Mouse (Mus musculus) MEL (cell line): ENCODE data around the gene Arl13b. TPM values are rescaled to one million over a fixed set of nuclear protein-coding genes. Genes with fewer than 3 reads are reported as not detected.

Experiments used
- DNase-seq: peaks from one replicate; pipeline ENCODE4 v3.0.0; 2011; ENCODE audit warnings: low read depth, low spot score
- H3K27ac ChIP-seq: 2 replicates; pipeline ENCODE4 v1.5.1; 2012; ENCODE audit warnings: low read depth, mild to moderate bottlenecking, control low read depth, low read length, moderate library complexity; ENCODE audit not compliant: control insufficient read depth
- H3K27me3 ChIP-seq, 2 experiments: fragments of 150-350 bp in 1 of 2; sonication (generic) in 1 of 2; 2 replicates each; pipeline ENCODE4 v1.6.1; 2012; ENCODE audit warnings: low read length in 2 of 2, mild to moderate bottlenecking in 2 of 2, improper control_type of control experiment in 1 of 2, moderate library complexity in 1 of 2; ENCODE audit not compliant: insufficient read depth in 2 of 2, control insufficient read depth in 1 of 2
- H3K36me3 ChIP-seq, 2 experiments: 2 replicates each; pipeline ENCODE4 v1.6.1; 2012 to 2014; ENCODE audit warnings: low read length in 2 of 2, improper control_type of control experiment in 1 of 2, inconsistent platforms in 1 of 2, mild to moderate bottlenecking in 1 of 2; ENCODE audit not compliant: insufficient read depth in 2 of 2, control insufficient read depth in 1 of 2
- H3K4me1 ChIP-seq, 2 experiments: fragments of 150-350 bp in 1 of 2; sonication (generic) in 1 of 2; 2 replicates each; pipeline ENCODE4 v1.6.1; 2012; ENCODE audit warnings: low read length in 2 of 2, improper control_type of control experiment in 1 of 2, mild to moderate bottlenecking in 1 of 2; ENCODE audit not compliant: insufficient read depth in 2 of 2, control insufficient read depth in 1 of 2
- H3K4me3 ChIP-seq, 2 experiments: fragments of 150-350 bp in 1 of 2; sonication (generic) in 1 of 2; 2 replicates each; pipeline ENCODE4 v1.5.1; 2012; ENCODE audit warnings: low read depth in 2 of 2, low read length in 2 of 2, mild to moderate bottlenecking in 2 of 2, moderate library complexity in 2 of 2, control low read depth in 1 of 2, improper control_type of control experiment in 1 of 2; ENCODE audit not compliant: control insufficient read depth in 1 of 2, insufficient read depth in 1 of 2
- H3K79me2 ChIP-seq: 2 replicates; pipeline ENCODE4 v1.6.1; 2012; ENCODE audit warnings: mild to moderate bottlenecking, low read length, moderate library complexity; ENCODE audit not compliant: control insufficient read depth, poor library complexity, insufficient read depth
- H3K9ac ChIP-seq: 2 replicates; pipeline ENCODE4 v1.6.1; 2012; ENCODE audit warnings: low read depth, mild to moderate bottlenecking, control low read depth, low read length, moderate library complexity; ENCODE audit not compliant: control insufficient read depth, poor library complexity, severe bottlenecking
- H3K9me3 ChIP-seq: fragments of 150-350 bp; sonication (generic); replicated peaks from 2 replicates; pipeline ENCODE4 v1.6.1; 2012; ENCODE audit warnings: mild to moderate bottlenecking, low read length, improper control_type of control experiment, moderate library complexity; ENCODE audit not compliant: insufficient read depth
- CTCF ChIP-seq, 3 experiments: IDR thresholded peaks in 2 of 3; conservative IDR thresholded peaks in 1 of 3; 2 replicates each; pipeline ENCODE4 v1.5.1; 2011 to 2012; ENCODE audit warnings: low read length in 3 of 3, low read depth in 2 of 3, mild to moderate bottlenecking in 2 of 3, improper control_type of control experiment in 1 of 3, inconsistent platforms in 1 of 3, mixed read lengths in 1 of 3, moderate library complexity in 1 of 3; ENCODE audit not compliant: control insufficient read depth in 1 of 3, insufficient read depth in 1 of 3, poor library complexity in 1 of 3, severe bottlenecking in 1 of 3
- HCFC1 ChIP-seq: IDR thresholded peaks from 2 replicates; pipeline ENCODE4 v1.6.1; 2012; ENCODE audit warnings: low read depth, mild to moderate bottlenecking, inconsistent platforms, low read length, improper control_type of control experiment, moderate library complexity
- JUND ChIP-seq: IDR thresholded peaks from 2 replicates; pipeline ENCODE4 v1.6.1; 2011; ENCODE audit warnings: low read depth, mild to moderate bottlenecking, improper control_type of control experiment, low read length
- MAFK ChIP-seq: IDR thresholded peaks from 2 replicates; pipeline ENCODE4 v1.6.1; 2011; ENCODE audit warnings: low read depth, mild to moderate bottlenecking, low read length, improper control_type of control experiment, borderline replicate concordance
- MAX ChIP-seq: IDR thresholded peaks from 2 replicates; pipeline ENCODE4 v1.6.1; 2011; ENCODE audit warnings: low read length, improper control_type of control experiment
- MAZ ChIP-seq: IDR thresholded peaks from 2 replicates; pipeline ENCODE4 v1.6.1; 2012; ENCODE audit warnings: low read depth, mild to moderate bottlenecking, inconsistent platforms, low read length, improper control_type of control experiment
- MXI1 ChIP-seq: IDR thresholded peaks from 2 replicates; pipeline ENCODE4 v1.6.1; 2011; ENCODE audit warnings: mild to moderate bottlenecking, low read depth, low read length, improper control_type of control experiment
- MYB ChIP-seq: IDR thresholded peaks from 2 replicates; pipeline ENCODE4 v1.6.1; 2011; ENCODE audit warnings: mild to moderate bottlenecking, low read depth, low read length, improper control_type of control experiment
- MYC ChIP-seq: IDR thresholded peaks from 2 replicates; pipeline ENCODE4 v1.6.1; 2011; ENCODE audit warnings: low read depth, mild to moderate bottlenecking, low read length, improper control_type of control experiment, moderate library complexity
- SMC3 ChIP-seq: IDR thresholded peaks from 2 replicates; pipeline ENCODE4 v1.6.1; 2011; ENCODE audit warnings: low read depth, low read length, improper control_type of control experiment
- TBP ChIP-seq: IDR thresholded peaks from 2 replicates; pipeline ENCODE4 v1.8.0; 2011; ENCODE audit warnings: low read depth, low read length, improper control_type of control experiment
- UBTF ChIP-seq: IDR thresholded peaks from 2 replicates; pipeline ENCODE4 v1.6.1; 2012; ENCODE audit warnings: low read depth, mild to moderate bottlenecking, inconsistent platforms, low read length, improper control_type of control experiment, moderate library complexity, borderline replicate concordance; ENCODE audit not compliant: insufficient read depth
- ZNF384 ChIP-seq: IDR thresholded peaks from 2 replicates; pipeline ENCODE4 v1.6.1; 2012; ENCODE audit warnings: low read depth, mild to moderate bottlenecking, inconsistent platforms, low read length, improper control_type of control experiment
- polyA plus RNA-seq, 2 experiments: library from polyadenylated mRNA; stranded (reverse) in 1 of 2; unstranded in 1 of 2; fragments of >175 nt in 1 of 2; fragments of >200 nt in 1 of 2; gene quantifications; 2 replicates each; pipeline versions ENCODE4 v1.2.1 to v1.2.4; 2012; ENCODE audit warnings: low replicate concordance in 2 of 2, low read depth in 1 of 2; ENCODE audit not compliant: insufficient read length in 2 of 2, insufficient read depth in 1 of 2, missing spikeins in 1 of 2
- total RNA-seq: library from RNA; depleted of rRNA; stranded (reverse); fragments of 300-350 nt; gene quantifications from 2 replicates; pipeline ENCODE4 v1.2.3, GENCODE M21; 2012

The Arl13b gene
- total and polyA plus RNA-seq, 3 experiments, result 3.2 to 4.3 TPM; not detected in 1

- no peaks in the 10 kb centered on the region for H3K27me3 ChIP-seq
- H3K79me2 ChIP-seq, result no peaks in the 10 kb centered on the region
- DNase-seq, result peak; percentile 33
- H3K9ac ChIP-seq, result 0 out of 2 replicates have a peak overlapping the region, but pooled peaks have one; percentile 13
- peaks cover 11 to 18% of the 10 kb centered on the region in 2 experiments for H3K4me1 ChIP-seq
- peak overlapping the region; percentile 71 to 83 for H3K4me3 ChIP-seq
- no peak overlapping the region for H3K27ac ChIP-seq
- H3K9me3 ChIP-seq, result no peaks in the 10 kb centered on the region
- TF ChIP-seq MXI1, result 0 out of 2 replicates have a peak, but pooled peaks have one; percentile 4
- no peak for TF ChIP-seq SMC3
- TF ChIP-seq MYC, result 0 out of 2 replicates have a peak, but pooled peaks have one; percentile 16
- peaks cover 0 to 18% of the 10 kb centered on the region in 2 experiments; a peak in 2 of 4 replicates for H3K36me3 ChIP-seq
Measured at GRCm38 (mm10) chr16:62853611-62854126, 6.8 kb upstream of the Arl13b start.

GRCm38 (mm10) chr16:62852464-62853252 is 5.8 kb upstream of the Arl13b start:
- no peak overlapping the region for H3K27ac ChIP-seq
- H3K36me3 ChIP-seq, result peaks cover 0 to 17% of the 10 kb centered on the region in 2 experiments; a peak in 2 of 4 replicates
- H3K79me2 ChIP-seq, result no peaks in the 10 kb centered on the region
- no peaks in the 10 kb centered on the region for H3K9me3 ChIP-seq
- TF ChIP-seq CTCF (IDR thresholded peaks at IDR 0.05 in 2 of 3, conservative IDR thresholded peaks at IDR 0.05 in 1 of 3; ENCODE audit: control insufficient read depth in 1 of 3, insufficient read depth in 1 of 3, low read depth in 2 of 3, low read length in 3 of 3, poor library complexity in 1 of 3, severe bottlenecking in 1 of 3), result peak in 1 of 3 experiments; percentile 41; a peak in 2 of 6 replicates
- TF ChIP-seq SMC3, result 0 out of 2 replicates have a peak, but pooled peaks have one; percentile 2
- TF ChIP-seq ZNF384, result no peak
- peak; percentile 65 for TF ChIP-seq TBP
- peaks cover 11 to 16% of the 10 kb centered on the region in 2 experiments for H3K4me1 ChIP-seq
- H3K4me3 ChIP-seq, result no peak overlapping the region
- no peak overlapping the region for H3K9ac ChIP-seq
- H3K27me3 ChIP-seq, result no peaks in the 10 kb centered on the region
- peak; percentile 61 for DNase-seq

- Histone ChIP-seq H3K9me3 (no peaks in the 10 kb centered on the region), H3K27me3 (no peaks in the 10 kb centered on the region), H3K36me3 (peaks cover 0 to 13% of the 10 kb centered on the region in 2 experiments; a peak in 2 of 4 replicates), H3K9ac (no peak overlapping the region), H3K79me2 (peaks cover 2% of the 10 kb centered on the region; the same call in 1 of the 2 replicates)
- no peak for DNase-seq
- TF ChIP-seq MAFK (no peak), TBP (no peak), JUND (no peak), UBTF (no peak), MAX (no peak), MYB (no peak), HCFC1 (no peak), MAZ (no peak)
- TF ChIP-seq, all 39 proteins: peak for 0
- Histone ChIP-seq H3K4me3 (no peak overlapping the region), H3K27ac (no peak overlapping the region), H3K4me1 (peaks cover 3% of the 10 kb centered on the region in 2 experiments)
Measured at GRCm38 (mm10) chr16:62845341-62845740, 1.5 kb downstream of the Arl13b start.
